Mouse (Mus musculus): ENCODE measurements around the gene Map3k6. TPM values are rescaled to one million over a fixed set of nuclear protein-coding genes. Genes with fewer than 3 reads are reported as not detected.

The Map3k6 gene
- polyA plus RNA-seq, 1 experiment from 2014 or later = 1.2 TPM

DNA sequence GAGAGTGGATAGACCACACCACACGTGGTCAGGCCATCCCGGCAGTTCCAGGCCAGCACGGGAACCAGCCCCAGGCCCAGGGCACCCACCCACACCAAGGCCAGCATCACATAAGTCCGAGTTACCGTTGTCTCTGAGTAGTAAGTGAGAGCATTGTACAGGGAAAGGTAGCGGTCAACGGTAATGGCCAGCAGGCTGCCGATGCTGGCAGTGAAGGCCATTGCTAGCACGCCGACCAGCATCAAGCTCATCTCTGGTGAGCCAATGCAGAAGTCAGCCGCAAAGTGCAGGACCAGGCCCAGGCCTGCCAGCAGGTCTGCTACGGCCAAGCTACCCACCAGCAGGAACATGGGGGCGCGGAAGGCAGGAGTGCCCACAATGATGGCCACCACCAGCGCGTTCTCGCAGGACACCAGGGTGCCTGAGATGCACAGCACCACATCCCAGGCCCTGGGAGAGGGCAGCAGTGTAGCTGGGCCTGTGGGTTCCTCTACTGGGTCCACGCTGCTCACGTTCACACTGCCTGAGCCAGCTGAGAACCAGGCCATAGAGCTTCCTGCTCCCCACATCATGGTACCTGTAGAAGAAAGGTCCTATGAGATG lies 29.7 kb upstream of the Map3k6 start:
- Histone ChIP-seq H3K36me3 (ENCODE audit: control insufficient read depth, insufficient read depth, low read length) (no peaks in the 10 kb centered on the region), H3K27ac (ENCODE audit: low read depth, low read length) (no peak overlapping the region), H3K4me3 (ENCODE audit: low read depth, low read length) (no peak overlapping the region), H3K9me3 (ENCODE audit: control insufficient read depth, low read length) (no peaks in the 10 kb centered on the region), H3K4me1 (replicated peaks; ENCODE audit: control insufficient read depth, insufficient read depth, low read length) (peaks cover 14% of the 10 kb centered on the region), H3K4me2 (ENCODE audit: low read depth, low read length, severe bottlenecking) (no peak overlapping the region), H3K27me3 (ENCODE audit: control insufficient read depth, insufficient read depth, low read length) (peaks cover 34% of the 10 kb centered on the region), H3K9ac (ENCODE audit: low read length) (no peak overlapping the region)
- ATAC-seq (replicated peaks; ENCODE audit: low FRiP score) (no peak), DNase-seq (ENCODE audit: low spot score) (no peak)
- WGBS = 92% methylated on average over 19 of the region's 19 CpGs

GRCm38 (mm10) chr4:133211751-133212561 lies 28.7 kb upstream of the Map3k6 start, which contains the start of the genes Cd164l2 and Gpr3:
Cd164l2 (plus strand) TSS chr4:133212131.
Gpr3 (minus strand) TSS chr4:133212536.
- peaks cover 34% of the 10 kb centered on the region for H3K27me3 ChIP-seq (ENCODE audit: control insufficient read depth, insufficient read depth, low read length)
- H3K9ac ChIP-seq (ENCODE audit: low read length) = peak within 1 kb of the TSS; percentile 48
- WGBS = 2% methylated on average over 46 of the region's 52 CpGs
- DNase-seq (ENCODE audit: low spot score) (no peak), ATAC-seq (replicated peaks; ENCODE audit: low FRiP score) (peak; percentile 67)
- H3K9me3 ChIP-seq (ENCODE audit: control insufficient read depth, low read length) = no peaks in the 10 kb centered on the region
- peaks cover 14% of the 10 kb centered on the region for H3K4me1 ChIP-seq (replicated peaks; ENCODE audit: control insufficient read depth, insufficient read depth, low read length)
- no peaks in the 10 kb centered on the region for H3K36me3 ChIP-seq (ENCODE audit: control insufficient read depth, insufficient read depth, low read length)
- peak within 1 kb of the TSS; percentile 65 for H3K4me3 ChIP-seq (ENCODE audit: low read depth, low read length)
- peak within 1 kb of the TSS; percentile 95 for H3K4me2 ChIP-seq (ENCODE audit: low read depth, low read length, severe bottlenecking)
- H3K27ac ChIP-seq (ENCODE audit: low read depth, low read length) = no peak within 1 kb of the TSS

DNA sequence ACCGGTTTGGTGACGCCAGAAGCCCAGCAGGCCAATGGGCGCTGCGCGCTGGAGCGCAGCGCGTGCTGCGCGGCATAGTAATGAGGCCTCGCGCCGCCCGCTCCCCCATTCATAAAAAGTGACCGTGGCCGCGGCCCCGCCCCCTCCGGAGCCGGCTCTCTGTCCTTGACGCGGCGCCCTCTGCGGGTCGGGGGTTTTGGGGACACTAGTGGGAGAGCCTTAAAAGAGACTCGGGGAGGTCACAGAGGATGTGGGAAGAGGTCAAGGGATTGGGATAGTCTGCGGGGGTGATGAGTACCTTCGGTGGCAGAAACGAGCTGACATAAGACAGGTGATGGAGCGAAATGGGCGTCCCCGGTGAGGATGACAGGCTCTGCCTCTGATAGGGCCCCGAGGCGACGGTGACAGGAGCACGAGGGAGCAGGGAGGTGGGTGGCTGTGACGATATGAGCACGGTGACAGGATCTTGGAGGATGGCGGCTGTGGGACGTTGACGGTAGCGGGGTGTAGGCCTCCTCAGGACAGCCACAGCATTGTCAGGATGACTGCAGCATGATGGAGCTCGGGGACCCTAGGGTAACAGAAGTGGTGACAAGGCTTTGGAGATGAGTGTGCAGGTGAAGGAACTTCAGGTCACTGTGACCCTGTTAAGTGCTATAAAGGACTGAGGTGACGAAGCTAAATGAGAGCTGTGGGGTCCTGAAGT lies 27.9 kb upstream of the Map3k6 start:
- no peak overlapping the region for H3K27ac ChIP-seq (ENCODE audit: low read depth, low read length)
- WGBS = 1% methylated on average over 39 of the region's 44 CpGs

DNA sequence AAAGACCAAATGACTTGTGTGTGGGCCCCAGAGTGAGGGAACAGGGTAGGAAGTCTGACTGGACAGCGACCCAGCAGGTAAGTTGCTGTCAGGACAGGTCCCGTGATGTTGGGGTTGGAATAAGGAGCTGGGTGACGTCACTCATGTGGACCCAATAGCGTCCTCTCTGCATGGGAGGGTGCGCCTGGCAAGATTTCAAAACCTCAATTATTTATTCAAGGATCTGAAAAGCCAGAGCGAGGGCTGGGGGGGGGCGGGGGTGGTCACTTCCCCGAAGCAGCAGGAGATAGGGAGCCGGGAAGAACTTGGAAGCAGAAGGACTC lies 27.4 kb upstream of the Map3k6 start:
- H3K27ac ChIP-seq (ENCODE audit: low read depth, low read length) = no peak overlapping the region
- WGBS = under 1% methylated on average over 8 of the region's 9 CpGs
- no peaks in the 10 kb centered on the region for H3K9me3 ChIP-seq (ENCODE audit: control insufficient read depth, low read length)
- H3K9ac ChIP-seq (ENCODE audit: low read length) = no peak overlapping the region
- H3K27me3 ChIP-seq (ENCODE audit: control insufficient read depth, insufficient read depth, low read length) = peaks cover 34% of the 10 kb centered on the region
- H3K4me3 ChIP-seq (ENCODE audit: low read depth, low read length) = peak overlapping the region; percentile 65
- no peaks in the 10 kb centered on the region for H3K36me3 ChIP-seq (ENCODE audit: control insufficient read depth, insufficient read depth, low read length)
- peaks cover 14% of the 10 kb centered on the region for H3K4me1 ChIP-seq (replicated peaks; ENCODE audit: control insufficient read depth, insufficient read depth, low read length)
- ATAC-seq (replicated peaks; ENCODE audit: low FRiP score) (no peak), DNase-seq (ENCODE audit: low spot score) (no peak)
- H3K4me2 ChIP-seq (ENCODE audit: low read depth, low read length, severe bottlenecking) = peak overlapping the region; percentile 95; the same call in 1 of the 2 replicates

More for the DNA sequence above, 27.9 kb upstream of the Map3k6 start:
- ATAC-seq (replicated peaks; ENCODE audit: low FRiP score) (peak; percentile 92), DNase-seq (ENCODE audit: low spot score) (peak; percentile 89)
- peak overlapping the region; percentile 95 for H3K4me2 ChIP-seq (ENCODE audit: low read depth, low read length, severe bottlenecking)
- H3K36me3 ChIP-seq (ENCODE audit: control insufficient read depth, insufficient read depth, low read length) = no peaks in the 10 kb centered on the region
- peaks cover 14% of the 10 kb centered on the region for H3K4me1 ChIP-seq (replicated peaks; ENCODE audit: control insufficient read depth, insufficient read depth, low read length)
- H3K4me3 ChIP-seq (ENCODE audit: low read depth, low read length) = peak overlapping the region; percentile 65
- peaks cover 34% of the 10 kb centered on the region for H3K27me3 ChIP-seq (ENCODE audit: control insufficient read depth, insufficient read depth, low read length)
- no peaks in the 10 kb centered on the region for H3K9me3 ChIP-seq (ENCODE audit: control insufficient read depth, low read length)
- H3K9ac ChIP-seq (ENCODE audit: low read length) = peak overlapping the region; percentile 48; the same call in 1 of the 2 replicates

DNA sequence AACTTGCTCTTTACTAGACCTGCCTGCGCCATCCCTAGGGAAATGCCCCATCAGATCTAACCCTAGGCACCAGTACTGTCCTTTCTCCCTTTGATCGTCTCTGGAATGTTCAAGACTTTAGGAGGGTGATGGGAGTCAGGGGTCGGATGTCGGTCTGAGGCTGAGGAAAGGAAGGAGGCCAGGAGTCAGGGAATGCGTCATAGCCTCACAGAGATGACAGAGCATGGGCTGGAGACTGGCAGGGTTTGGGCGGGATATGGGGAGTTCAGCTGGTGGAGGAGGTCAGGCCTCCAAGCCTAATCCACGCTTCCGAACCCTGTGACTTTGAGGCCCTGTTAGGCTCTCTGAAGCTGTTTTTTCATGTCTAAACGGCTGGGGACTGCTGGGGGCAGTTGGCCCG lies 27.0 kb upstream of the Map3k6 start:
- Histone ChIP-seq H3K4me1 (replicated peaks; ENCODE audit: control insufficient read depth, insufficient read depth, low read length) (peaks cover 14% of the 10 kb centered on the region), H3K27ac (ENCODE audit: low read depth, low read length) (no peak overlapping the region), H3K9ac (ENCODE audit: low read length) (no peak overlapping the region), H3K27me3 (ENCODE audit: control insufficient read depth, insufficient read depth, low read length) (peaks cover 34% of the 10 kb centered on the region), H3K36me3 (ENCODE audit: control insufficient read depth, insufficient read depth, low read length) (no peaks in the 10 kb centered on the region), H3K4me3 (ENCODE audit: low read depth, low read length) (no peak overlapping the region), H3K9me3 (ENCODE audit: control insufficient read depth, low read length) (no peaks in the 10 kb centered on the region), H3K4me2 (ENCODE audit: low read depth, low read length, severe bottlenecking) (peak overlapping the region; percentile 95; the same call in 1 of the 2 replicates)
- ATAC-seq (replicated peaks; ENCODE audit: low FRiP score) (no peak), DNase-seq (ENCODE audit: low spot score) (no peak)
- WGBS = 7% methylated on average over 10 of the region's 10 CpGs

- peak; percentile 81 for DNase-seq (ENCODE audit: low spot score)
- H3K36me3 ChIP-seq (ENCODE audit: control insufficient read depth, insufficient read depth, low read length) = no peaks in the 10 kb centered on the region
- H3K4me1 ChIP-seq (replicated peaks; ENCODE audit: control insufficient read depth, insufficient read depth, low read length) = peaks cover 14% of the 10 kb centered on the region
- WGBS = 3% methylated on average over 5 of the region's 5 CpGs
- no peaks in the 10 kb centered on the region for H3K9me3 ChIP-seq (ENCODE audit: control insufficient read depth, low read length)
- H3K27ac ChIP-seq (ENCODE audit: low read depth, low read length) = no peak overlapping the region
- H3K4me2 ChIP-seq (ENCODE audit: low read depth, low read length, severe bottlenecking) = no peak overlapping the region
- no peak overlapping the region for H3K4me3 ChIP-seq (ENCODE audit: low read depth, low read length)
- no peak overlapping the region for H3K9ac ChIP-seq (ENCODE audit: low read length)
- ATAC-seq (replicated peaks; ENCODE audit: low FRiP score) = peak; percentile 46; the same call in 1 of the 2 replicates
- peaks cover 26% of the 10 kb centered on the region for H3K27me3 ChIP-seq (ENCODE audit: control insufficient read depth, insufficient read depth, low read length)
These were observed 23.0 kb upstream of the Map3k6 start for GRCm38 (mm10) chr4:133217641-133218040.

DNA sequence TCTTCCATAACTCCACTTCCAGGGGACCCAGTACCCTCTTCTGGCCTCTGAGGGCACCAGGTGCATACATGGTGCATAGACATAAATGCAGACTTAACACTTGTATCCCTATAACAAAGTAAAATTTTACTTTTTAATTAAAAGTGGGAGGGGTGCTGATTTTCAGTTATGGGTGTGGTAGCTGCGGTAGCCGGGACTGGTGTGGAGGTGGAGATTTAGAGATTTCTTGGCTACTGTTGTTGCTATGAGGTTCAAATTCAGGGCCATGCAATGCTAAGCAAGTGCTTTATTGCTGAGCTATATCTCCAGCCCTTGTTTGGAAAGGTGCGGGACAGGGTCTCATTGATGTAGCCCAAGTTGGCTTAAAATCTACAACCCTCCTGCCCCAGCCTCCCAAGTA lies 21.9 kb upstream of the Map3k6 start:
- Histone ChIP-seq H3K9ac (ENCODE audit: low read length) (no peak overlapping the region), H3K27ac (ENCODE audit: low read depth, low read length) (no peak overlapping the region), H3K9me3 (ENCODE audit: control insufficient read depth, low read length) (no peaks in the 10 kb centered on the region), H3K27me3 (ENCODE audit: control insufficient read depth, insufficient read depth, low read length) (peaks cover 15% of the 10 kb centered on the region), H3K4me2 (ENCODE audit: low read depth, low read length, severe bottlenecking) (no peak overlapping the region), H3K4me3 (ENCODE audit: low read depth, low read length) (no peak overlapping the region), H3K36me3 (ENCODE audit: control insufficient read depth, insufficient read depth, low read length) (no peaks in the 10 kb centered on the region), H3K4me1 (replicated peaks; ENCODE audit: control insufficient read depth, insufficient read depth, low read length) (peaks cover 6% of the 10 kb centered on the region; the same call in 1 of the 2 replicates)
- ATAC-seq (replicated peaks; ENCODE audit: low FRiP score) (no peak), DNase-seq (ENCODE audit: low spot score) (no peak)
- WGBS = 89% methylated on average over 3 of the region's 3 CpGs

GRCm38 (mm10) chr4:133220656-133221055 lies 20.0 kb upstream of the Map3k6 start:
- 1% methylated on average over 25 of the region's 25 CpGs for WGBS
- no peaks in the 10 kb centered on the region for H3K9me3 ChIP-seq (ENCODE audit: control insufficient read depth, low read length)
- DNase-seq (ENCODE audit: low spot score) = peak; percentile 66
- no peak overlapping the region for H3K27ac ChIP-seq (ENCODE audit: low read depth, low read length)
- H3K27me3 ChIP-seq (ENCODE audit: control insufficient read depth, insufficient read depth, low read length) = peaks cover 7% of the 10 kb centered on the region; the same call in 1 of the 2 replicates
- H3K4me1 ChIP-seq (replicated peaks; ENCODE audit: control insufficient read depth, insufficient read depth, low read length) = peaks cover 6% of the 10 kb centered on the region; the same call in 1 of the 2 replicates
- H3K4me3 ChIP-seq (ENCODE audit: low read depth, low read length) = peak overlapping the region; percentile 14; the same call in 1 of the 2 replicates
- ATAC-seq (replicated peaks; ENCODE audit: low FRiP score) = no peak
- peak overlapping the region; percentile 49 for H3K4me2 ChIP-seq (ENCODE audit: low read depth, low read length, severe bottlenecking)
- peak overlapping the region; percentile 23; the same call in 1 of the 2 replicates for H3K9ac ChIP-seq (ENCODE audit: low read length)
- no peaks in the 10 kb centered on the region for H3K36me3 ChIP-seq (ENCODE audit: control insufficient read depth, insufficient read depth, low read length)

Data from forebrain, embryonic 11.5 days (tissue).